Mouse (Mus musculus) heart, postnatal 25 days (tissue): ENCODE data around the gene 4921511M17Rik. TPM values are rescaled to one million over a fixed set of nuclear protein-coding genes. Genes with fewer than 3 reads are reported as not detected.
"Not testable (repeated sequence)": the region's sequence is repeated elsewhere in the genome, so short reads cannot be mapped to it uniquely, and the experiment has no call there.

Experiments used
- DNase-seq: peaks from one replicate; pipeline ENCODE4 v3.0.0; 2022; ENCODE audit warnings: low spot score
- intact Hi-C: fragments of 180-260 bp; cut with DNase I; formaldehyde crosslinking; loops from one replicate; pipeline ENCODE4 v1.15.1; 2025
- total RNA-seq, 2 experiments: library from RNA; stranded (reverse); gene quantifications; 2 replicates each; pipeline ENCODE4 v1.2.3; 2021

4921511M17Rik gene
- total RNA-seq = not detected

DNA sequence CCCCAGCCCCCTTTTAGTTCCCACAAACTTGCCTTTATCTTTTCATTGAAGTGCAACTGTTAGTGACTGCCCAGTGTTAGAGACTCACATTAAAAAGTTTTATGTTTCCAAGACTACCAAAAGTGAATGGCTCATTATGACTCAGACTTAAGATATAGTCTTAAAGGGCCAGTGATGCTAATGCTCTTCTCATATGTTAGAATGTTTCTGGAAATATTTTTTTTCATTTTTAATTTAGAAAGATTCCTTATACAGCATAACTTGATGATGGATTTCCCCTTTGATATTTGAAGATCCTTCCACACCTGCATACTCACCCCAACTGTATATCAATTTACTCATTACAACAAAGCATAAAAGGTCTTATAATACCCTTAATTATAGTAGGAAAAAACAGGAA lies at the start of gene 4921511M17Rik:
Gene 4921511M17Rik, minus strand, starts transcription at position 101 of the 400 bp plus-strand sequence.
- DNase-seq, intact Hi-C loops: not testable (repeated sequence)

- DNase-seq, intact Hi-C loops: not testable (repeated sequence)
These were observed 21.3 kb upstream of the 4921511M17Rik start, which contains the start of gene Gm10057 for GRCm38 (mm10) chrX:154054939-154055338. TSS of gene Gm10057 (minus strand) at chrX:154055039.

- DNase-seq, intact Hi-C loops: not testable (repeated sequence)
These were observed 21.1 kb downstream of the 4921511M17Rik start, which contains the start of gene Samt1 for GRCm38 (mm10) chrX:154012540-154012939. TSS of gene Samt1 (minus strand) at chrX:154012640.

GRCm38 (mm10) chrX:153976914-153977313 lies 56.7 kb downstream of the 4921511M17Rik start:
- intact Hi-C loops, DNase-seq: not testable (repeated sequence)

DNA sequence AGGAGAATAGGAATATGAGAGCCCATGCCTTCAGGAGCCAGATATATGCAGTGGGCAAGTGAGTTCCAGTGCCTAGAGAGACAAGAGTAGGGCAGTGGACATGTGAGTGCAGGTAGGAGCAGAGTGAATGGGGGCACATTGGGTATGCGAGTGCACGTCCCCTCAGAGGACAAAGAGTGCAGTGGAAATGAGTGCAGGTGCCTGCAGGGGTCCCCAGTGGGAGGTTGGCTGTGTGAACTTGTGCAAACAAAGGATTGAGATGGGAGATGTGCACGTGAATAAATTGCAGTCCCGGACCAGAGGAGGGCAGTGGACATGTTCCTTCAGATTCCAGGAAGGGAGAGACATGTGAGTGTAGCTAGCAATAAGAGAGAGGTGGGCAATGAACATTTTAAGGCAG lies 57.2 kb downstream of the 4921511M17Rik start:
- intact Hi-C loops, DNase-seq: not testable (repeated sequence)

GRCm38 (mm10) chrX:153974450-153974849 lies 59.2 kb downstream of the 4921511M17Rik start:
- DNase-seq = no peak
- intact Hi-C loops = no loop called here

Other genes with a start within 250 kb of the 4921511M17Rik start
- not detected for gene Spin2c, start 201.6 kb downstream of the 4921511M17Rik start, total RNA-seq
- not detected for gene Samt1, start 21.2 kb downstream of the 4921511M17Rik start, total RNA-seq
- gene Gm10057, start 21.2 kb upstream of the 4921511M17Rik start, total RNA-seq = not detected
- gene Gm15140, start 86.9 kb upstream of the 4921511M17Rik start, total RNA-seq = not detected